Mouse (Mus musculus) NIH3T3 (cell line): ENCODE measurements around the gene Dcun1d5.
"Not testable (repeated sequence)": the region's sequence is repeated elsewhere in the genome, so short reads cannot be mapped to it uniquely, and the experiment has no call there.

ENCODE experiments used
- DNase-seq: peaks from one replicate; pipeline ENCODE4 v3.0.0-alpha.2; 2012; ENCODE audit warnings: low read depth

Dcun1d5 gene

GRCm38 (mm10) chr9:7184172-7184896 lies at the start of gene Dcun1d5, which contains the start of gene Dync2h1:
TSS of gene Dcun1d5 (plus strand) at chr9:7184520.
TSS of gene Dync2h1 (minus strand) at chr9:7184446.
- peak; percentile 95 for DNase-seq

- no peak for DNase-seq
Observed at GRCm38 (mm10) chr9:7154391-7154790, 29.9 kb upstream of the Dcun1d5 start.

GRCm38 (mm10) chr9:7158605-7159004 lies 25.7 kb upstream of the Dcun1d5 start:
- no peak for DNase-seq

- DNase-seq = peak; percentile 11
Observed at GRCm38 (mm10) chr9:7159718-7160117, 24.6 kb upstream of the Dcun1d5 start.

- DNase-seq = peak; percentile 13
Observed at GRCm38 (mm10) chr9:7160688-7161087, 23.6 kb upstream of the Dcun1d5 start.

- DNase-seq = no peak
Observed at GRCm38 (mm10) chr9:7167339-7167998, 16.9 kb upstream of the Dcun1d5 start.

- no peak for DNase-seq
Observed at GRCm38 (mm10) chr9:7173756-7174155, 10.6 kb upstream of the Dcun1d5 start.

- DNase-seq = no peak
Observed at GRCm38 (mm10) chr9:7176618-7177610, 7.4 kb upstream of the Dcun1d5 start.

GRCm38 (mm10) chr9:7184897-7185291 lies 574 bp downstream of the Dcun1d5 start:
- DNase-seq = peak; percentile 42

- DNase-seq = not testable (repeated sequence)
Observed at GRCm38 (mm10) chr9:7190694-7191093, 6.4 kb downstream of the Dcun1d5 start.

GRCm38 (mm10) chr9:7216240-7216639 lies 31.9 kb downstream of the Dcun1d5 start:
- peak; percentile 48 for DNase-seq

GRCm38 (mm10) chr9:7221024-7221423 lies 36.7 kb downstream of the Dcun1d5 start:
- DNase-seq = no peak

- no peak for DNase-seq
Observed at GRCm38 (mm10) chr9:7221460-7221859, 37.1 kb downstream of the Dcun1d5 start.

GRCm38 (mm10) chr9:7238619-7239018 lies 54.3 kb downstream of the Dcun1d5 start:
- no peak for DNase-seq

GRCm38 (mm10) chr9:7239967-7240366 lies 55.6 kb downstream of the Dcun1d5 start:
- DNase-seq = no peak

GRCm38 (mm10) chr9:7252797-7253654 lies 68.7 kb downstream of the Dcun1d5 start:
- no peak for DNase-seq
